Mouse (Mus musculus) heart, embryonic 10.5 days (tissue): ENCODE results near the gene Hipk3. TPM values are rescaled to one million over a fixed set of nuclear protein-coding genes. Genes with fewer than 3 reads are reported as not detected.

Experiments
- DNase-seq: peaks from one replicate; pipeline ENCODE4 v3.0.0-alpha.2; 2017; ENCODE audit warnings: low spot score
- H3K27ac ChIP-seq: fragments of 300-500 bp; sonication (generic); 2 replicates; pipeline ENCODE4 v1.5.1; 2016; ENCODE audit warnings: mild to moderate bottlenecking
- H3K27me3 ChIP-seq: fragments of 300-500 bp; sonication (generic); 2 replicates; pipeline ENCODE4 v1.6.1; 2016; ENCODE audit warnings: mild to moderate bottlenecking; ENCODE audit not compliant: poor library complexity, insufficient read depth, severe bottlenecking
- H3K36me3 ChIP-seq: fragments of 300-500 bp; sonication (generic); 2 replicates; pipeline ENCODE4 v1.6.1; 2016; ENCODE audit warnings: mild to moderate bottlenecking, moderate library complexity
- H3K4me1 ChIP-seq: fragments of 300-500 bp; sonication (generic); 2 replicates; pipeline ENCODE4 v1.6.1; 2016; ENCODE audit warnings: mild to moderate bottlenecking
- H3K4me3 ChIP-seq: fragments of 300-500 bp; sonication (generic); 2 replicates; pipeline ENCODE4 v1.5.1; 2016; ENCODE audit warnings: mild to moderate bottlenecking, moderate library complexity
- H3K9me3 ChIP-seq: fragments of 300-500 bp; sonication (generic); 2 replicates; pipeline ENCODE4 v1.6.1; 2016; ENCODE audit warnings: mild to moderate bottlenecking, moderate library complexity
- WGBS: fragments of 180-500 bp; shearing (Covaris S2); methylation state at CpG from one replicate; pipeline ENCODE4 v1.1.7; 2016; 5-methylcytosine and 5-hydroxymethylcytosine counted together
- polyA plus RNA-seq: library from polyadenylated mRNA; unstranded; fragments of >200 nt; fragmentation: Nextera tagmentation; extraction: Ambion mirVana; gene quantifications from 2 replicates; pipeline ENCODE4 v1.2.1, GENCODE M21; 2016

The Hipk3 gene
- polyA plus RNA-seq, 1 experiment from 2014 or later, result 34.2 TPM

DNA sequence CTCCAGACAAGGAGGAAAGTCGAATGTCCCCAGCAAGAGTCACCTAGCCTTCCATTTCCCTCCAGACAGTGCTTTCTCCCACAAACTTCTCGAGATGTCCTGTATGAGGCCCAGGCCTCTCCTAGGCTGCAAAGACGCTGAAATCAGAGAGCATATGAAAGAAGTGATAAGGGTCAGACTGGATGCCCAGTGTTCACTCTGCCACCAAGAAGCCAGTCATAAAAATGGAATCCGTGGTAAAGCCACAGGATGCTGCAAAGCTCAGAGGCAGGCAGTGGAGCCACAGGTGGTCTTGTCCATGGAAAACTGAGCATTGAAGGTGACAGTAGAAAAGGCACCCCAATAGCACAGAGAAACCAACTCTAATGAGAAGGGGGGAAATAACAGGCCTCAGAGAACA is 86.3 kb downstream of the Hipk3 start:
- Histone ChIP-seq H3K36me3 (no peaks in the 10 kb centered on the region), H3K27ac (no peak overlapping the region), H3K27me3 (peaks cover 72% of the 10 kb centered on the region), H3K4me3 (no peak overlapping the region), H3K9me3 (no peaks in the 10 kb centered on the region), H3K4me1 (peaks cover 10% of the 10 kb centered on the region)
- WGBS, result 66% methylated on average over 4 of the region's 4 CpGs
- DNase-seq, result no peak

DNA sequence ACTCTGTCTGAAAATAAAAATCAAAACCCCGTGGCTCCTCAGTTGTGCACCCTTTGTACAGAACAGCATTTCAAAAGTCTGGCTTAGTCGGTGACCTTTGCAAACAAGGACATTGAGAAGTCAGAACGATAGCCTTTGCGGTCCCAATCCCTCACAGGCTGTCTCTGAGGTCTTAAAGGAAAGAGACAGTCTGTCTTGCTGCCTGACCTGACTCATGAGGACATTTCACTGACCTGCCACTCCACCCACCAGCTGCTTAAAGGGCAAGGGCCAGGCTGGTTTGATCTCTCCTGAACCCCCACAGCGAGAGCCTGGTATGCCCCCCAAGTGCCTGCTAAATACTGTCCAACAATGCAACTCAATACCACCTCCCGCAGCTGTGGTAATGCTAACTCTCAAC is 90.2 kb downstream of the Hipk3 start:
- H3K27me3 ChIP-seq, result peaks cover 34% of the 10 kb centered on the region
- WGBS, result 88% methylated on average over 6 of the region's 6 CpGs

DNA sequence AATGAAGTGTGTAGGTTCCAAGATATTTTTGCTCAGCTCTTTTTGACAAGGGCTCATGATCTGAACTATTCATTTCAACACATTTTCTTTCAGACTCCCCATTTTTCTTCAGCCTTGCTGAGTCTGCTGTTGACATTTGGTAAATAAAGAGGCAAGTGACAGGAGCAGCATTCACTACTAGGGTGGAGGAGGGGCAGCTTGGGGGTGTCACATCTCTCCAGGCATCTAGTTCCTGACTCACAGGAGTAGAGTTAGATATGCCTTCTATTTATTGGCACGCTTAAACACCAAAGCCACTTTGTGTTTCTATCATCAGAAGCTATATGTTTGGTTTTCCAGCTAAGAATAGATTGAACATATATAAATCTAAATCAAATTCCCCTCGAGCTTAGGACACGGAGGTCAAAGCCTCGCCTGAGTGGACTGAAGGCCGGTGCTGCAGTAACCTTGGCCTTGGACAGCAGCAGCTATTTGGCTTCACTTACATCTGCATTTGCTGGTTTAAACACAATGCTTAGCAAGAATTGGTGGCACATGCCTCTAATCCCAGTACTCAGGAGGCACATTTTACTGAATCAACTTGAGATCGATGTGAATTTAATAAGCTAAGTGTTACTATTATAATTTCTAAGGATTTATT is 95.5 kb downstream of the Hipk3 start:
- WGBS, result 84% methylated on average over 6 of the region's 6 CpGs
- no peak overlapping the region for H3K27ac ChIP-seq

More for the DNA sequence above, 90.2 kb downstream of the Hipk3 start:
- no peaks in the 10 kb centered on the region for H3K4me1 ChIP-seq
- no peaks in the 10 kb centered on the region for H3K9me3 ChIP-seq
- DNase-seq, result no peak
- H3K27ac ChIP-seq, result no peak overlapping the region
- H3K36me3 ChIP-seq, result no peaks in the 10 kb centered on the region
- H3K4me3 ChIP-seq, result no peak overlapping the region

GRCm38 (mm10) chr2:104395961-104396360 is 98.3 kb downstream of the Hipk3 start:
- 82% methylated on average over 9 of the region's 9 CpGs for WGBS
- H3K27me3 ChIP-seq, result no peaks in the 10 kb centered on the region
- H3K36me3 ChIP-seq, result no peaks in the 10 kb centered on the region
- no peak for DNase-seq
- no peak overlapping the region for H3K27ac ChIP-seq
- H3K4me3 ChIP-seq, result no peak overlapping the region
- H3K4me1 ChIP-seq, result no peaks in the 10 kb centered on the region
- H3K9me3 ChIP-seq, result no peaks in the 10 kb centered on the region

More for the DNA sequence above, 95.5 kb downstream of the Hipk3 start:
- Histone ChIP-seq H3K4me1 (no peaks in the 10 kb centered on the region), H3K9me3 (no peaks in the 10 kb centered on the region), H3K36me3 (no peaks in the 10 kb centered on the region), H3K4me3 (no peak overlapping the region), H3K27me3 (no peaks in the 10 kb centered on the region)
- DNase-seq, result no peak

- Histone ChIP-seq H3K4me3 (no peak overlapping the region), H3K27ac (no peak overlapping the region), H3K4me1 (no peaks in the 10 kb centered on the region), H3K27me3 (no peaks in the 10 kb centered on the region), H3K36me3 (no peaks in the 10 kb centered on the region), H3K9me3 (no peaks in the 10 kb centered on the region)
- no peak for DNase-seq
- 60% methylated on average over 2 of the region's 2 CpGs for WGBS
Measured at GRCm38 (mm10) chr2:104394769-104395168, 99.5 kb downstream of the Hipk3 start.

- H3K4me1 ChIP-seq, result no peaks in the 10 kb centered on the region
- H3K27ac ChIP-seq, result no peak overlapping the region
- H3K27me3 ChIP-seq, result no peaks in the 10 kb centered on the region
- DNase-seq, result no peak
- no peak overlapping the region for H3K4me3 ChIP-seq
- H3K9me3 ChIP-seq, result no peaks in the 10 kb centered on the region
- H3K36me3 ChIP-seq, result no peaks in the 10 kb centered on the region
- WGBS, result 70% methylated on average over 4 of the region's 4 CpGs
Measured at GRCm38 (mm10) chr2:104392700-104393312, 101.4 kb downstream of the Hipk3 start.

- DNase-seq, result no peak
- Histone ChIP-seq H3K27ac (no peak overlapping the region), H3K36me3 (no peaks in the 10 kb centered on the region), H3K9me3 (no peaks in the 10 kb centered on the region), H3K4me3 (no peak overlapping the region), H3K4me1 (no peaks in the 10 kb centered on the region), H3K27me3 (no peaks in the 10 kb centered on the region)
- WGBS, result 87% methylated on average over 11 of the region's 11 CpGs
Measured at GRCm38 (mm10) chr2:104389231-104389630, 105.0 kb downstream of the Hipk3 start.

- Histone ChIP-seq H3K27me3 (no peaks in the 10 kb centered on the region), H3K4me3 (no peak overlapping the region), H3K36me3 (no peaks in the 10 kb centered on the region), H3K9me3 (no peaks in the 10 kb centered on the region), H3K4me1 (no peaks in the 10 kb centered on the region), H3K27ac (no peak overlapping the region)
- WGBS, result 88% methylated on average over 2 of the region's 2 CpGs
- no peak for DNase-seq
Measured at GRCm38 (mm10) chr2:104385941-104386340, 108.3 kb downstream of the Hipk3 start.

DNA sequence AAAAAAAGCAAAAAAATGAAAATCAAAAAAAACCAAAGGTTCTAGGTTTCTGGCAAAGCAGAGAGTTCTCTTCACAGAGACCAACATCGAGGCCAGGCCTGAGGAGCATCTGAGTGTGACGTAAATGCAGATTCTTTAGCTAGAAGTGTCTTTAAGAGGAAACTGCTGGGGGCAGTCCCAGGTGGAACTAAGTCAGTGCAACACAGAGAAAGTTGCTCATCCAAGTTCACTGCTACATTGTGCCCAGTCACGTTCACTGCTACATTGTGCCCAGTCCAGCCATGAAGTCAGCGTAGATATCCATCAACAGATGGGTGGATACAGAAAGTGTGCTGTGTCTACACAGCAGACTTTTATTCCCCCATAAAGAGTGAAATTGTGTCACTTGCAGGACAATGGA is 110.7 kb downstream of the Hipk3 start:
- no peak overlapping the region for H3K4me3 ChIP-seq
- no peak for DNase-seq
- H3K27ac ChIP-seq, result no peak overlapping the region
- WGBS, result 85% methylated on average over 4 of the region's 4 CpGs
- no peaks in the 10 kb centered on the region for H3K4me1 ChIP-seq
- H3K9me3 ChIP-seq, result no peaks in the 10 kb centered on the region
- H3K36me3 ChIP-seq, result no peaks in the 10 kb centered on the region
- H3K27me3 ChIP-seq, result peaks cover 10% of the 10 kb centered on the region

- 86% methylated on average over 6 of the region's 6 CpGs for WGBS
- no peak for DNase-seq
- H3K9me3 ChIP-seq, result no peaks in the 10 kb centered on the region
- no peak overlapping the region for H3K4me3 ChIP-seq
- no peak overlapping the region for H3K27ac ChIP-seq
- peaks cover 14% of the 10 kb centered on the region for H3K27me3 ChIP-seq
- no peaks in the 10 kb centered on the region for H3K4me1 ChIP-seq
- H3K36me3 ChIP-seq, result no peaks in the 10 kb centered on the region
Measured at GRCm38 (mm10) chr2:104382813-104383212, 111.4 kb downstream of the Hipk3 start.

- no peak for DNase-seq
- Histone ChIP-seq H3K36me3 (no peaks in the 10 kb centered on the region), H3K4me3 (no peak overlapping the region), H3K27ac (no peak overlapping the region), H3K27me3 (peaks cover 14% of the 10 kb centered on the region), H3K4me1 (no peaks in the 10 kb centered on the region), H3K9me3 (no peaks in the 10 kb centered on the region)
- 7% methylated on average over 7 of the region's 7 CpGs for WGBS
Measured at GRCm38 (mm10) chr2:104379304-104379703, 114.9 kb downstream of the Hipk3 start.

- H3K9me3 ChIP-seq, result no peaks in the 10 kb centered on the region
- H3K4me3 ChIP-seq, result no peak overlapping the region
- 8% methylated on average over 3 of the region's 3 CpGs for WGBS
- no peak for DNase-seq
- no peaks in the 10 kb centered on the region for H3K4me1 ChIP-seq
- H3K36me3 ChIP-seq, result no peaks in the 10 kb centered on the region
- H3K27ac ChIP-seq, result no peak overlapping the region
- H3K27me3 ChIP-seq, result peaks cover 14% of the 10 kb centered on the region
Measured at GRCm38 (mm10) chr2:104378791-104379190, 115.5 kb downstream of the Hipk3 start.

- Histone ChIP-seq H3K27ac (no peak overlapping the region), H3K4me3 (no peak overlapping the region), H3K27me3 (peaks cover 14% of the 10 kb centered on the region), H3K4me1 (no peaks in the 10 kb centered on the region), H3K36me3 (no peaks in the 10 kb centered on the region), H3K9me3 (no peaks in the 10 kb centered on the region)
- DNase-seq, result no peak
- 53% methylated on average over 2 of the region's 2 CpGs for WGBS
Measured at GRCm38 (mm10) chr2:104377990-104378389, 116.3 kb downstream of the Hipk3 start.
